Mouse (Mus musculus): ENCODE results near the gene Fbxo36. TPM values are rescaled to one million over a fixed set of nuclear protein-coding genes. Genes with fewer than 3 reads are reported as not detected.

Fbxo36 gene
- polyA plus RNA-seq, 1 experiment from 2014 or later = 9.1 TPM

GRCm38 (mm10) chr1:84849804-84850203 lies 10.2 kb downstream of the Fbxo36 start:
- Histone ChIP-seq H3K27ac (ENCODE audit: low read depth, low read length) (no peak overlapping the region), H3K36me3 (ENCODE audit: control insufficient read depth, insufficient read depth, low read length) (no peaks in the 10 kb centered on the region), H3K4me2 (no peak overlapping the region), H3K4me3 (ENCODE audit: low read depth, low read length) (no peak overlapping the region), H3K4me1 (ENCODE audit: control insufficient read depth, insufficient read depth, low read length) (peaks cover 8% of the 10 kb centered on the region), H3K9me3 (replicated peaks; ENCODE audit: control insufficient read depth, low read length) (no peaks in the 10 kb centered on the region), H3K9ac (ENCODE audit: low read depth, low read length) (no peak overlapping the region), H3K27me3 (ENCODE audit: control insufficient read depth, insufficient read depth, low read length) (no peaks in the 10 kb centered on the region)
- 90% methylated on average over 7 of the region's 7 CpGs for WGBS (ENCODE audit: insufficient replicate concordance)
- ATAC-seq (replicated peaks; ENCODE audit: insufficient number of reproducible peaks, low FRiP score, low TSS enrichment) = no peak

GRCm38 (mm10) chr1:84850471-84850870 lies 10.8 kb downstream of the Fbxo36 start:
- no peaks in the 10 kb centered on the region for H3K36me3 ChIP-seq (ENCODE audit: control insufficient read depth, insufficient read depth, low read length)

GRCm38 (mm10) chr1:84851512-84852235 lies 12.0 kb downstream of the Fbxo36 start:
- Histone ChIP-seq H3K27ac (ENCODE audit: low read depth, low read length) (no peak overlapping the region), H3K36me3 (ENCODE audit: control insufficient read depth, insufficient read depth, low read length) (no peaks in the 10 kb centered on the region), H3K27me3 (ENCODE audit: control insufficient read depth, insufficient read depth, low read length) (no peaks in the 10 kb centered on the region), H3K9me3 (replicated peaks; ENCODE audit: control insufficient read depth, low read length) (no peaks in the 10 kb centered on the region), H3K4me2 (no peak overlapping the region), H3K9ac (ENCODE audit: low read depth, low read length) (no peak overlapping the region), H3K4me1 (ENCODE audit: control insufficient read depth, insufficient read depth, low read length) (peaks cover 8% of the 10 kb centered on the region), H3K4me3 (ENCODE audit: low read depth, low read length) (no peak overlapping the region)
- 0 out of 2 replicates have a peak, but pooled peaks have one; percentile 52 for ATAC-seq (replicated peaks; ENCODE audit: insufficient number of reproducible peaks, low FRiP score, low TSS enrichment)
- 22% methylated on average over 9 of the region's 9 CpGs for WGBS (ENCODE audit: insufficient replicate concordance)

More at GRCm38 (mm10) chr1:84850471-84850870, 10.8 kb downstream of the Fbxo36 start:
- H3K4me2 ChIP-seq = no peak overlapping the region
- 82% methylated on average over 7 of the region's 7 CpGs for WGBS (ENCODE audit: insufficient replicate concordance)
- ATAC-seq (replicated peaks; ENCODE audit: insufficient number of reproducible peaks, low FRiP score, low TSS enrichment) = no peak
- H3K4me1 ChIP-seq (ENCODE audit: control insufficient read depth, insufficient read depth, low read length) = peaks cover 8% of the 10 kb centered on the region
- no peaks in the 10 kb centered on the region for H3K9me3 ChIP-seq (replicated peaks; ENCODE audit: control insufficient read depth, low read length)
- no peak overlapping the region for H3K27ac ChIP-seq (ENCODE audit: low read depth, low read length)
- H3K9ac ChIP-seq (ENCODE audit: low read depth, low read length) = no peak overlapping the region
- H3K27me3 ChIP-seq (ENCODE audit: control insufficient read depth, insufficient read depth, low read length) = no peaks in the 10 kb centered on the region
- no peak overlapping the region for H3K4me3 ChIP-seq (ENCODE audit: low read depth, low read length)

- H3K4me3 ChIP-seq (ENCODE audit: low read depth, low read length) = no peak overlapping the region
- no peak overlapping the region for H3K9ac ChIP-seq (ENCODE audit: low read depth, low read length)
- H3K4me1 ChIP-seq (ENCODE audit: control insufficient read depth, insufficient read depth, low read length) = peaks cover 8% of the 10 kb centered on the region
- 74% methylated on average over 1 of the region's 1 CpGs for WGBS (ENCODE audit: insufficient replicate concordance)
- H3K27ac ChIP-seq (ENCODE audit: low read depth, low read length) = no peak overlapping the region
- no peaks in the 10 kb centered on the region for H3K27me3 ChIP-seq (ENCODE audit: control insufficient read depth, insufficient read depth, low read length)
- ATAC-seq (replicated peaks; ENCODE audit: insufficient number of reproducible peaks, low FRiP score, low TSS enrichment) = no peak
- no peaks in the 10 kb centered on the region for H3K36me3 ChIP-seq (ENCODE audit: control insufficient read depth, insufficient read depth, low read length)
- H3K4me2 ChIP-seq = no peak overlapping the region
- no peaks in the 10 kb centered on the region for H3K9me3 ChIP-seq (replicated peaks; ENCODE audit: control insufficient read depth, low read length)
These were observed 14.1 kb downstream of the Fbxo36 start for GRCm38 (mm10) chr1:84853721-84854120.

- Histone ChIP-seq H3K9me3 (replicated peaks; ENCODE audit: control insufficient read depth, low read length) (no peaks in the 10 kb centered on the region), H3K4me2 (no peak overlapping the region), H3K36me3 (ENCODE audit: control insufficient read depth, insufficient read depth, low read length) (no peaks in the 10 kb centered on the region), H3K27ac (ENCODE audit: low read depth, low read length) (no peak overlapping the region), H3K4me3 (ENCODE audit: low read depth, low read length) (no peak overlapping the region), H3K27me3 (ENCODE audit: control insufficient read depth, insufficient read depth, low read length) (no peaks in the 10 kb centered on the region), H3K9ac (ENCODE audit: low read depth, low read length) (no peak overlapping the region), H3K4me1 (ENCODE audit: control insufficient read depth, insufficient read depth, low read length) (peaks cover 8% of the 10 kb centered on the region)
- no peak for ATAC-seq (replicated peaks; ENCODE audit: insufficient number of reproducible peaks, low FRiP score, low TSS enrichment)
- 80% methylated on average over 2 of the region's 2 CpGs for WGBS (ENCODE audit: insufficient replicate concordance)
These were observed 15.3 kb downstream of the Fbxo36 start for GRCm38 (mm10) chr1:84854966-84855365.

GRCm38 (mm10) chr1:84855756-84856155 lies 16.1 kb downstream of the Fbxo36 start:
- no peaks in the 10 kb centered on the region for H3K27me3 ChIP-seq (ENCODE audit: control insufficient read depth, insufficient read depth, low read length)
- ATAC-seq (replicated peaks; ENCODE audit: insufficient number of reproducible peaks, low FRiP score, low TSS enrichment) = no peak
- no peak overlapping the region for H3K9ac ChIP-seq (ENCODE audit: low read depth, low read length)
- H3K27ac ChIP-seq (ENCODE audit: low read depth, low read length) = no peak overlapping the region
- no peaks in the 10 kb centered on the region for H3K9me3 ChIP-seq (replicated peaks; ENCODE audit: control insufficient read depth, low read length)
- H3K36me3 ChIP-seq (ENCODE audit: control insufficient read depth, insufficient read depth, low read length) = no peaks in the 10 kb centered on the region
- no peak overlapping the region for H3K4me2 ChIP-seq
- H3K4me3 ChIP-seq (ENCODE audit: low read depth, low read length) = no peak overlapping the region
- H3K4me1 ChIP-seq (ENCODE audit: control insufficient read depth, insufficient read depth, low read length) = peaks cover 8% of the 10 kb centered on the region
- WGBS (ENCODE audit: insufficient replicate concordance) = 62% methylated on average over 2 of the region's 2 CpGs

- Histone ChIP-seq H3K9me3 (replicated peaks; ENCODE audit: control insufficient read depth, low read length) (no peaks in the 10 kb centered on the region), H3K27me3 (ENCODE audit: control insufficient read depth, insufficient read depth, low read length) (no peaks in the 10 kb centered on the region), H3K27ac (ENCODE audit: low read depth, low read length) (no peak overlapping the region), H3K36me3 (ENCODE audit: control insufficient read depth, insufficient read depth, low read length) (no peaks in the 10 kb centered on the region), H3K4me1 (ENCODE audit: control insufficient read depth, insufficient read depth, low read length) (no peaks in the 10 kb centered on the region), H3K9ac (ENCODE audit: low read depth, low read length) (no peak overlapping the region), H3K4me3 (ENCODE audit: low read depth, low read length) (no peak overlapping the region), H3K4me2 (no peak overlapping the region)
- 87% methylated on average over 6 of the region's 6 CpGs for WGBS (ENCODE audit: insufficient replicate concordance)
- ATAC-seq (replicated peaks; ENCODE audit: insufficient number of reproducible peaks, low FRiP score, low TSS enrichment) = no peak
These were observed 20.0 kb downstream of the Fbxo36 start for GRCm38 (mm10) chr1:84859597-84859996.

GRCm38 (mm10) chr1:84860360-84861254 lies 21.0 kb downstream of the Fbxo36 start:
- no peaks in the 10 kb centered on the region for H3K36me3 ChIP-seq (ENCODE audit: control insufficient read depth, insufficient read depth, low read length)
- no peaks in the 10 kb centered on the region for H3K27me3 ChIP-seq (ENCODE audit: control insufficient read depth, insufficient read depth, low read length)
- H3K4me3 ChIP-seq (ENCODE audit: low read depth, low read length) = no peak overlapping the region
- 65% methylated on average over 10 of the region's 10 CpGs for WGBS (ENCODE audit: insufficient replicate concordance)
- no peak for ATAC-seq (replicated peaks; ENCODE audit: insufficient number of reproducible peaks, low FRiP score, low TSS enrichment)
- H3K9ac ChIP-seq (ENCODE audit: low read depth, low read length) = no peak overlapping the region
- H3K4me2 ChIP-seq = no peak overlapping the region
- H3K9me3 ChIP-seq (replicated peaks; ENCODE audit: control insufficient read depth, low read length) = no peaks in the 10 kb centered on the region
- no peak overlapping the region for H3K27ac ChIP-seq (ENCODE audit: low read depth, low read length)
- no peaks in the 10 kb centered on the region for H3K4me1 ChIP-seq (ENCODE audit: control insufficient read depth, insufficient read depth, low read length)

Measured in heart, embryonic 11.5 days (tissue).